ENCODE assay signal across 24 mouse cellular contexts in genomic region chr3:99965863-99966262, GRCm38 (mm10).
A peak's percentile ranks its signal among the peaks of the same experiment; 100 is the strongest.
DNase-seq lines count a peak whose midpoint lies in the region; ATAC-seq and TF ChIP-seq lines count a peak whose summit lies in the region.
"Had no signal": no experiment of that assay in that cellular context is flagged by ENCODE, and none has a peak within 500 bp of the region (broad histone marks: within the 10 kb centered on the region; RNA-seq: fewer than 3 reads in every experiment).

No protein-coding gene starts in this region.

- WGBS in hindbrain, embryonic 11.5 days = 57% methylated on average over 4 of the region's 4 CpGs
- 54% methylated on average over 4 of the region's 4 CpGs for WGBS in hindbrain, embryonic 14.5 days
- 20% methylated on average over 4 of the region's 4 CpGs for WGBS in limb, embryonic 13.5 days
- WGBS in heart, embryonic 10.5 days = 66% methylated on average over 4 of the region's 4 CpGs

- no peaks in the 10 kb centered on the region for H3K36me3 ChIP-seq in hindbrain, embryonic 11.5 days (ENCODE audit: control insufficient read depth, insufficient read depth, low read length)
- H3K36me3 ChIP-seq in hindbrain, embryonic 14.5 days (replicated peaks; ENCODE audit: control insufficient read depth, insufficient read depth) = no peaks in the 10 kb centered on the region
- no peaks in the 10 kb centered on the region for H3K36me3 ChIP-seq in limb, embryonic 13.5 days
- H3K36me3 ChIP-seq in heart, embryonic 10.5 days = no peaks in the 10 kb centered on the region
- H3K36me3 ChIP-seq: embryonic facial prominence, embryonic 12.5 days; liver, embryonic 15.5 days; lung, embryonic 15.5 days; midbrain, embryonic 15.5 days; neural tube, embryonic 13.5 days had no signal

- H3K4me3 ChIP-seq in hindbrain, embryonic 11.5 days (ENCODE audit: low read depth, low read length) = no peak overlapping the region
- H3K4me3 ChIP-seq in hindbrain, embryonic 14.5 days (replicated peaks; ENCODE audit: low read length) = no peak overlapping the region
- H3K4me3 ChIP-seq in embryonic fibroblast, embryonic 13.5 days (ENCODE audit: insufficient read depth, low read length) = no peak overlapping the region
- no peak overlapping the region for H3K4me3 ChIP-seq in limb, embryonic 13.5 days
- no peak overlapping the region for H3K4me3 ChIP-seq in heart, embryonic 10.5 days
- H3K4me3 ChIP-seq: embryonic facial prominence, embryonic 12.5 days; liver, embryonic 15.5 days; lung, embryonic 15.5 days; midbrain, embryonic 15.5 days; myocyte; neural tube, embryonic 13.5 days had no signal

- no peaks in the 10 kb centered on the region for H3K9me3 ChIP-seq in hindbrain, embryonic 11.5 days (ENCODE audit: control insufficient read depth, low read length)
- no peaks in the 10 kb centered on the region for H3K9me3 ChIP-seq in hindbrain, embryonic 14.5 days (ENCODE audit: control insufficient read depth, low read length)
- no peaks in the 10 kb centered on the region for H3K9me3 ChIP-seq in limb, embryonic 13.5 days
- H3K9me3 ChIP-seq in heart, embryonic 10.5 days = no peaks in the 10 kb centered on the region
- H3K9me3 ChIP-seq: embryonic facial prominence, embryonic 12.5 days; liver, embryonic 15.5 days; lung, embryonic 15.5 days; midbrain, embryonic 15.5 days; neural tube, embryonic 13.5 days had no signal

- no peak overlapping the region for H3K4me2 ChIP-seq in hindbrain, embryonic 11.5 days (replicated peaks; ENCODE audit: low read depth, low read length)
- H3K4me2 ChIP-seq in hindbrain, embryonic 14.5 days (replicated peaks) = no peak overlapping the region
- H3K4me2 ChIP-seq in limb, embryonic 13.5 days (replicated peaks) = no peak overlapping the region
- H3K4me2 ChIP-seq: embryonic facial prominence, embryonic 12.5 days; liver, embryonic 15.5 days; lung, embryonic 15.5 days; midbrain, embryonic 15.5 days; neural tube, embryonic 13.5 days had no signal

- H3K27me3 ChIP-seq in hindbrain, embryonic 11.5 days (ENCODE audit: control insufficient read depth, insufficient read depth, low read length) = no peaks in the 10 kb centered on the region
- H3K27me3 ChIP-seq in hindbrain, embryonic 14.5 days (ENCODE audit: control insufficient read depth, insufficient read depth, low read length) = no peaks in the 10 kb centered on the region
- peaks cover 46% of the 10 kb centered on the region for H3K27me3 ChIP-seq in limb, embryonic 13.5 days
- H3K27me3 ChIP-seq in heart, embryonic 10.5 days (ENCODE audit: insufficient read depth, poor library complexity, severe bottlenecking) = no peaks in the 10 kb centered on the region
- H3K27me3 ChIP-seq: liver, embryonic 15.5 days; lung, embryonic 15.5 days; midbrain, embryonic 15.5 days; neural tube, embryonic 13.5 days had no signal

- ATAC-seq in hindbrain, embryonic 11.5 days (ENCODE audit: low FRiP score) = no peak
- ATAC-seq in hindbrain, embryonic 14.5 days (ENCODE audit: low FRiP score) = no peak
- ATAC-seq in limb, embryonic 13.5 days (ENCODE audit: low FRiP score, low read depth) = peak; percentile 82
- ATAC-seq: forebrain, postnatal 0 days; midbrain, embryonic 15.5 days had no signal

- TF ChIP-seq CTCF in embryonic fibroblast, embryonic 13.5 days (IDR thresholded peaks at IDR 0.05; ENCODE audit: borderline replicate concordance, insufficient read depth, low read length) = no peak

- peak; percentile 5 for DNase-seq in hindbrain, embryonic 11.5 days (ENCODE audit: low spot score)
- DNase-seq in hindbrain, embryonic 14.5 days (ENCODE audit: low spot score) = no peak
- DNase-seq in heart, embryonic 10.5 days (ENCODE audit: low spot score) = no peak
- DNase-seq in right cerebral cortex, postnatal 14 days = no peak
- DNase-seq in layer of hippocampus, adult 18-20 months (ENCODE audit: low spot score in 2 of 2) = no peak
- DNase-seq: adrenal gland, postnatal 10 days; cerebellum, adult 2 months; cerebellum, postnatal 25 days; forebrain, postnatal 0 days; heart, postnatal 4 days; kidney, adult 2 months; kidney, postnatal 10 days; liver; lung, postnatal 36 days; thymus, adult 18-20 months; thymus, postnatal 4 days had no signal

- no peak overlapping the region for H3K27ac ChIP-seq in hindbrain, embryonic 11.5 days (ENCODE audit: low read depth, low read length)
- no peak overlapping the region for H3K27ac ChIP-seq in hindbrain, embryonic 14.5 days
- H3K27ac ChIP-seq in embryonic fibroblast, embryonic 13.5 days (ENCODE audit: insufficient read depth, low read length) = 0 out of 2 replicates have a peak overlapping the region, but pooled peaks have one; percentile 11
- H3K27ac ChIP-seq in limb, embryonic 13.5 days = peak overlapping the region; percentile 2; the same call in 1 of the 2 replicates
- H3K27ac ChIP-seq in heart, embryonic 10.5 days = no peak overlapping the region
- H3K27ac ChIP-seq: embryonic facial prominence, embryonic 12.5 days; liver, embryonic 15.5 days; lung, embryonic 15.5 days; midbrain, embryonic 15.5 days; neural tube, embryonic 13.5 days had no signal

- H3K4me1 ChIP-seq in hindbrain, embryonic 11.5 days (replicated peaks; ENCODE audit: control insufficient read depth, insufficient read depth, low read length) = no peaks in the 10 kb centered on the region
- H3K4me1 ChIP-seq in hindbrain, embryonic 14.5 days (replicated peaks; ENCODE audit: control insufficient read depth, insufficient read depth, low read length) = no peaks in the 10 kb centered on the region
- H3K4me1 ChIP-seq in embryonic fibroblast, embryonic 13.5 days (ENCODE audit: control insufficient read depth, insufficient read depth, low read length) = peaks cover 5% of the 10 kb centered on the region
- H3K4me1 ChIP-seq in limb, embryonic 13.5 days = peaks cover 26% of the 10 kb centered on the region
- H3K4me1 ChIP-seq in heart, embryonic 10.5 days = no peaks in the 10 kb centered on the region
- H3K4me1 ChIP-seq: liver, embryonic 15.5 days; midbrain, embryonic 15.5 days had no signal

- TF ChIP-seq POLR2A in embryonic fibroblast, embryonic 13.5 days (IDR thresholded peaks at IDR 0.05; ENCODE audit: low read depth, low read length) = no peak

- H3K9ac ChIP-seq in hindbrain, embryonic 11.5 days (ENCODE audit: low read depth, low read length) = no peak overlapping the region
- no peak overlapping the region for H3K9ac ChIP-seq in hindbrain, embryonic 14.5 days
- no peak overlapping the region for H3K9ac ChIP-seq in limb, embryonic 13.5 days
- H3K9ac ChIP-seq: embryonic facial prominence, embryonic 12.5 days; forebrain, postnatal 0 days; liver, embryonic 15.5 days; lung, embryonic 15.5 days; midbrain, embryonic 15.5 days; neural tube, embryonic 13.5 days had no signal

Comparison
In these comparisons a context has a peak if more than half of its experiments do, and no peak if none do; other contexts are left out.
1. H3K27ac ChIP-seq: peak in embryonic fibroblast, embryonic 13.5 days (single experiment) and limb, embryonic 13.5 days (single experiment); none in hindbrain, embryonic 11.5 days (single experiment), hindbrain, embryonic 14.5 days (single experiment) and heart, embryonic 10.5 days (single experiment).